Mouse (Mus musculus): Measurements from ENCODE around the gene Gsg1. TPM values are rescaled to one million over a fixed set of nuclear protein-coding genes. Genes with fewer than 3 reads are reported as not detected.

Gsg1 gene
- total RNA-seq, 2 experiments from 2014 or later = 0.81 to 0.88 TPM

GRCm38 (mm10) chr6:135204869-135205268 is 49.3 kb downstream of the Gsg1 start:
- no peak for DNase-seq

GRCm38 (mm10) chr6:135203737-135204136 is 50.4 kb downstream of the Gsg1 start:
- DNase-seq = no peak

- no peak for DNase-seq
Observed at GRCm38 (mm10) chr6:135202668-135203067, 51.5 kb downstream of the Gsg1 start.

GRCm38 (mm10) chr6:135200122-135200957 is 53.8 kb downstream of the Gsg1 start:
- no peak for DNase-seq

GRCm38 (mm10) chr6:135198726-135199125 is 55.4 kb downstream of the Gsg1 start:
- no peak for DNase-seq

GRCm38 (mm10) chr6:135197921-135198532 is 56.1 kb downstream of the Gsg1 start, which contains the start of the genes Fam234b and Hebp1:
Fam234b (plus strand) TSS chr6:135197977.
Hebp1 (minus strand) TSS chr6:135198022.
- DNase-seq = peak; percentile 85

- no peak for DNase-seq
Observed at GRCm38 (mm10) chr6:135197446-135197845, 56.7 kb downstream of the Gsg1 start.

GRCm38 (mm10) chr6:135196707-135197106 is 57.4 kb downstream of the Gsg1 start:
- DNase-seq = no peak

- no peak for DNase-seq
Observed at GRCm38 (mm10) chr6:135194907-135195306, 59.2 kb downstream of the Gsg1 start.

- DNase-seq = no peak
Observed at GRCm38 (mm10) chr6:135193733-135194132, 60.4 kb downstream of the Gsg1 start.

GRCm38 (mm10) chr6:135192993-135193392 is 61.2 kb downstream of the Gsg1 start:
- DNase-seq = no peak

- DNase-seq = no peak
Observed at GRCm38 (mm10) chr6:135191906-135192305, 62.2 kb downstream of the Gsg1 start.

- DNase-seq = no peak
Observed at GRCm38 (mm10) chr6:135190122-135190521, 64.0 kb downstream of the Gsg1 start.

- no peak for DNase-seq
Observed at GRCm38 (mm10) chr6:135188629-135189028, 65.5 kb downstream of the Gsg1 start.

Other genes with a start within 250 kb of the Gsg1 start
- gene Ddx47, start 242.7 kb downstream of the Gsg1 start, total RNA-seq (2021) = 10 to 100 TPM; 42.2 to 44.1 TPM
- gene Gprc5a, start 188.7 kb downstream of the Gsg1 start, total RNA-seq (2021) = 1 to 10 TPM; 3.7 to 4.0 TPM
- gene Gprc5d, start 136.1 kb downstream of the Gsg1 start, total RNA-seq (2021) = under 1 TPM in 1 of 2 experiments, not detected in 1; 0.26 TPM
- gene Fam234b, start 56.4 kb downstream of the Gsg1 start, total RNA-seq (2021) = 1 to 10 TPM; 7.2 to 8.0 TPM
- 10 to 100 TPM; 45.0 to 59.6 TPM for gene Hebp1, start 56.3 kb downstream of the Gsg1 start, total RNA-seq (2021)
- gene Pbp2, start 56.1 kb upstream of the Gsg1 start, total RNA-seq (2021) = not detected
- gene Emp1, start 108.2 kb upstream of the Gsg1 start, total RNA-seq (2021) = 100 to 1,000 TPM; 233 to 234 TPM

Data from heart, postnatal 4 days (tissue).